9 mouse cellular contexts compared by ENCODE assay signal in the genomic region with DNA sequence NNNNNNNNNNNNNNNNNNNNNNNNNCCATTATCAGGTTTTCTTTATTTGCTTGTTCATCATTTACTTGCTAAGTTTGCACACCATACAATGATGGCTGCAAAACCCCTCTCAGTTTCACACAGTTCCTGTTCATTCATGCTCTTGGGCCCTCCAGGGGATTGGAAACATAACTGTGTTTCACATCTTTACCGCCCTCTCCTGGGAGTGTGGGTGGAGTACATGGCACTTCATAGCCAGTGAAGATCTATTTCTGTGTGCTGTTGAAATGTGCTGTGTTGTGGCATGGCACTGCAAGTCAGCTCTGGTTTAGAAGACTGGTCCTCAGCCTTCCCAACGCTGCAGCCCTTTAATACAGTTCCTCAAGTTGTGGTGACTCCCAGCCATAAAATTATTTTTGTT.
DNase-seq lines count a peak whose midpoint lies in the region; ATAC-seq and TF ChIP-seq lines count a peak whose summit lies in the region.
"Had no signal": no experiment of that assay in that cellular context is flagged by ENCODE, and none has a peak within 500 bp of the region (broad histone marks: within the 10 kb centered on the region; RNA-seq: fewer than 3 reads in every experiment).

No protein-coding gene starts in this region.

- WGBS in heart, postnatal 0 days, result 56% methylated on average over 2 of the region's 2 CpGs

- H3K27ac ChIP-seq in heart, postnatal 0 days (ENCODE audit: low read depth), result no peak overlapping the region

- ATAC-seq in heart, postnatal 0 days (ENCODE audit: insufficient read depth, low read depth), result no peak
- peak; percentile 72 to 91 for ATAC-seq in hematopoietic stem cell, adult 5-6 weeks (replicated peaks in 1 of 2; ENCODE audit: insufficient read depth in 1 of 2, low FRiP score in 2 of 2, low TSS enrichment in 1 of 2, low read depth in 1 of 2, poor library complexity in 2 of 2, severe bottlenecking in 2 of 2)
- ATAC-seq: midbrain, embryonic 16.5 days had no signal

- no peak for TF ChIP-seq EP300 in heart, postnatal 0 days (IDR thresholded peaks at IDR 0.05; ENCODE audit: low read depth)

- H3K4me2 ChIP-seq in heart, postnatal 0 days (ENCODE audit: low read depth, low read length), result no peak overlapping the region

- no peaks in the 10 kb centered on the region for H3K4me1 ChIP-seq in heart, postnatal 0 days (ENCODE audit: control insufficient read depth, insufficient read depth)

- H3K27me3 ChIP-seq in heart, postnatal 0 days (ENCODE audit: control insufficient read depth, insufficient read depth, low read length), result no peaks in the 10 kb centered on the region

- H3K36me3 ChIP-seq in heart, postnatal 0 days (replicated peaks; ENCODE audit: control insufficient read depth, insufficient read depth, low read length), result no peaks in the 10 kb centered on the region

- H3K4me3 ChIP-seq in heart, postnatal 0 days (ENCODE audit: low read depth, low read length), result no peak overlapping the region

- no peaks in the 10 kb centered on the region for H3K9me3 ChIP-seq in heart, postnatal 0 days (replicated peaks; ENCODE audit: control insufficient read depth, low read length)

- TF ChIP-seq CTCF in heart, postnatal 0 days (IDR thresholded peaks at IDR 0.05; ENCODE audit: low read depth), result peak; percentile 41

- no peak for DNase-seq in heart, postnatal 0 days (ENCODE audit: low spot score)
- no peak for DNase-seq in heart, adult 11 months
- peak; percentile 7 for DNase-seq in ovary, postnatal 14 days (ENCODE audit: low spot score)
- DNase-seq in ovary, adult 18-20 months (ENCODE audit: low spot score), result no peak
- DNase-seq in thymus, postnatal 36 days, result peak; percentile 16 to 20
- DNase-seq in gastrocnemius, postnatal 4 days (ENCODE audit: low spot score in 2 of 2), result no peak
- DNase-seq in Muller cell, postnatal 12 days (ENCODE audit: inconsistent ontology term), result no peak

- no peak overlapping the region for H3K9ac ChIP-seq in heart, postnatal 0 days (replicated peaks; ENCODE audit: low read depth, low read length)

Comparison
In these comparisons a context has a peak if more than half of its experiments do, and no peak if none do; other contexts are left out.
1. DNase-seq: peak in ovary, postnatal 14 days (single experiment) and thymus, postnatal 36 days (2 of 2); none in heart, postnatal 0 days (single experiment), heart, adult 11 months (single experiment), ovary, adult 18-20 months (single experiment), gastrocnemius, postnatal 4 days (0 of 2) and Muller cell, postnatal 12 days (single experiment).